Mouse (Mus musculus) lung, adult 2 months (tissue): Measurements from ENCODE around the gene Afap1l2.

Experiments used
- CTCF ChIP-seq: fragments of 200-500 bp; IDR thresholded peaks from 2 replicates; pipeline ENCODE4 v1.5.1; 2011; ENCODE audit warnings: mild to moderate bottlenecking, low read length, control low read depth; ENCODE audit not compliant: insufficient read depth
- POLR2A ChIP-seq: fragments of 200-500 bp; IDR thresholded peaks from 2 replicates; pipeline ENCODE4 v1.6.1; 2011; ENCODE audit warnings: low read depth, mild to moderate bottlenecking, control low read depth, low read length, borderline replicate concordance; ENCODE audit errors: extremely low read depth

GRCm38 (mm10) chr19:56990367-56991111, 17.5 kb downstream of the Afap1l2 start:
- TF ChIP-seq POLR2A (no peak), CTCF (no peak)
